Mouse (Mus musculus) liver, postnatal 0 days (tissue): Measurements from ENCODE around the gene Grin3b.

Experiments
- CTCF ChIP-seq: sonication (generic); IDR thresholded peaks from 2 replicates; pipeline ENCODE4 v1.5.1; 2016; ENCODE audit warnings: antibody characterized with exemption, low read depth
- EP300 ChIP-seq: IDR thresholded peaks from 2 replicates; pipeline ENCODE4 v1.6.1; 2016; ENCODE audit warnings: antibody characterized with exemption, low read depth, mild to moderate bottlenecking

DNA sequence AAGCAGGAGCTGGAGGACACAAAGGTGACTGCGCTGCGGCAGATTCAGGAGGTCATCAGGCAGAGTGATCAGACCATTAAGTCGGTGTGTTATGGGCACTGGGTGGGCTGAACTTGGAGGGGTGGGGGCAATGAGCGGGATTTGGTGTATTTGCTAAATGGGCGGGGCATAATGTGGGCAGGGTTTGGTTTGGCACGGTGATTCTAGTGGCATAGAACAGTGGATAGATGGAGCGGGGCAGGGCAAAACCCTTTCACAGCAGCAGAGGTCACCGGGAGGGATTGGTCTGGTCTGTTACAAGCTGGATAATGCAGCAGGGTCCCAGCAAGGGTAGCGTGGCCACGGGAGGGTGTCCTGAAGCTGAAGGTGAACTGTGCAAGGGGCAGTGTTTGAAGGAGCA is 54.9 kb downstream of the Grin3b start:
- TF ChIP-seq CTCF: no peak
- no peak for TF ChIP-seq EP300
